Mouse (Mus musculus): ENCODE data around the gene Wnt16. TPM values are rescaled to one million over a fixed set of nuclear protein-coding genes. Genes with fewer than 3 reads are reported as not detected.

Wnt16 gene
- total and polyA plus RNA-seq, 3 experiments, result 10.9 to 71.1 (median 15.9) TPM

DNA sequence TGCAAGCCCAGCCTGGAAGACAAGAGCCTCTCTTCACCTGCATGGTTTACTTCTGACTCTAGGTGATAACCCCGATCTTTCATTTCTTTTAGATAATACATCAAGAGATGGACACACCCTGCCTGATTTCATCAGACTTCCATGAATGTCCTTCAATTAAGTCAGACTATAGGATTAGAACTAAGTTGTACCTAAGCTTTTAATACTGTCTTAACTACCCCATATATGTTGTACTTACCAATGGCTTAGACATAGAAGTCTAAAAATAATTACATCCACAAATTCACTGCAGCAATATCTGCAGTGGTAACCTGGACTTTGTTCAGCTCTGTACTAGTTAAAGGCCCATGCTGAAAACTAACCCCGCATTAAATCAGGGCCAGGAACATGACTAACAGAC, 44.5 kb downstream of the Wnt16 start:
- peak overlapping the region; percentile 8; the same call in 1 of the 2 replicates for H3K9ac ChIP-seq (ENCODE audit: insufficient read depth, low read depth)
- peak overlapping the region; percentile 21; the same call in 1 of the 2 replicates for H3K4me2 ChIP-seq (ENCODE audit: insufficient read depth, low read depth, poor library complexity, severe bottlenecking)
- in situ Hi-C loops (cut with MboI; ENCODE audit: low pct_ligation_motif_present, low pct_unique_long_range_greater_than_20kb, low sequenced_read_pairs) (no loop called here), dilution Hi-C loops (cut with MboI; ENCODE audit: extremely low pct_ligation_motif_present, extremely low pct_unique_long_range_greater_than_20kb, low sequenced_read_pairs) (no loop called here)
- DNase-seq (ENCODE audit: extremely low read depth), result no peak
- H3K27ac ChIP-seq (ENCODE audit: insufficient read depth, low read depth), result peak overlapping the region; percentile 84; the same call in 1 of the 2 replicates
- peaks cover 32 to 91% of the 10 kb centered on the region in 2 experiments for H3K4me1 ChIP-seq (ENCODE audit: control insufficient read depth in 1 of 2, insufficient read depth in 2 of 2)
- H3K27me3 ChIP-seq (replicated peaks), result no peaks in the 10 kb centered on the region
- no peak overlapping the region for H3K4me3 ChIP-seq (replicated peaks in 1 of 3; ENCODE audit: low read depth in 2 of 3, low read length in 2 of 3, poor library complexity in 1 of 3)
- peaks cover 25 to 59% of the 10 kb centered on the region in 2 experiments for H3K36me3 ChIP-seq (replicated peaks in 1 of 2; ENCODE audit: control insufficient read depth in 1 of 2, insufficient read depth in 1 of 2, low read length in 1 of 2)
- H3K9me3 ChIP-seq (replicated peaks; ENCODE audit: low read length), result no peaks in the 10 kb centered on the region
- TF ChIP-seq POLR2A (IDR thresholded peaks at IDR 0.05; ENCODE audit: low read depth, low read length), result no peak
- peak; percentile 69; the same call in 1 of the 2 replicates for TF ChIP-seq CHD1 (IDR thresholded peaks at IDR 0.05; ENCODE audit: low read depth, low read length)
- H3K79me2 ChIP-seq (replicated peaks; ENCODE audit: control insufficient read depth, extremely low read depth, insufficient read depth, poor library complexity, severe bottlenecking), result peaks cover 75% of the 10 kb centered on the region

DNA sequence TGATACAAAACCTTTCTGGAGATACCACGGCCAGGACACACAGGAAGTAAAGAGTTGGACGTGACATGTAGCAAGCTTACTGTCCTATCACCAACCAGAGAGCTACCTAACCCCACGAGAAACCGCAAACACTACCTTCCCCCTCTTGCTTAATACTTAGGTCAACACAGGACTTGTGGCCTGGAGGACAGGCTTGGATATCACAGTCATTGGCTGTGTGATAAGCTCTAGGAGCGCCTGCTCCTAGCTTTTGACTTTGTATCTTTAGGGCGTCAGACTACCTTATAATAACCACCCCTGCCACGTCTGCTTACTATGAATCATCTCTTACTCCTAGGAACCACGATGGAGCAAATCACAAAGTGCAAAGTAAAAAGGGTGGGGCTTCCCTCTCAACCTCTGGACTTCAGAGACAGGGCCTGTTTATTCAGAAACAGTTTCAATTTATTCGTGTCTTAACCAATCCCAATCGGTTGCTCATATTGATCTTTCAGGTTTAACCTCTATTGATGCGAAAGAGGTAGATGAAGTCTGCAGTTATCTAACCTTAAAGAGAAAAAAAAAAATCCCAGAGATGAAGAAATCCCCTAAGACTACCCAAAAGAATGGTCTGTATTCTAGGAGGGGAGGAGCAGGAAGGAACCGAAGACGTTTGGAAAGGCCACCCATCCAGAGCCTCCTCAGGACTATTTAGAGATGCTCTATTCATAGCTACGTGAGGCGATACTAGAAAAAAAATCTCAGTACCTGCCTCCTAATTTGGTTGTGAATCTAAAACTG, 51.9 kb downstream of the Wnt16 start:
- in situ Hi-C loops (cut with MboI; ENCODE audit: low pct_ligation_motif_present, low pct_unique_long_range_greater_than_20kb, low sequenced_read_pairs), result no loop called here
- DNase-seq (ENCODE audit: extremely low read depth), result no peak
- peaks cover 32 to 88% of the 10 kb centered on the region in 2 experiments for H3K4me1 ChIP-seq (ENCODE audit: control insufficient read depth in 1 of 2, insufficient read depth in 2 of 2)
- no peaks in the 10 kb centered on the region for H3K9me3 ChIP-seq (replicated peaks; ENCODE audit: low read length)
- peaks cover 77% of the 10 kb centered on the region for H3K79me2 ChIP-seq (replicated peaks; ENCODE audit: control insufficient read depth, extremely low read depth, insufficient read depth, poor library complexity, severe bottlenecking)
- H3K4me2 ChIP-seq (ENCODE audit: insufficient read depth, low read depth, poor library complexity, severe bottlenecking), result peak overlapping the region; percentile 79
- peaks cover 20 to 54% of the 10 kb centered on the region in 2 experiments for H3K36me3 ChIP-seq (replicated peaks in 1 of 2; ENCODE audit: control insufficient read depth in 1 of 2, insufficient read depth in 1 of 2, low read length in 1 of 2)
- no peaks in the 10 kb centered on the region for H3K27me3 ChIP-seq (replicated peaks)
- no peak overlapping the region; the same call in 1 of the 2 replicates for H3K9ac ChIP-seq (ENCODE audit: insufficient read depth, low read depth)
- no peak overlapping the region for H3K4me3 ChIP-seq (replicated peaks in 1 of 3; ENCODE audit: low read depth in 2 of 3, low read length in 2 of 3, poor library complexity in 1 of 3)
- H3K27ac ChIP-seq (ENCODE audit: insufficient read depth, low read depth), result peak overlapping the region; percentile 79
- dilution Hi-C loops (cut with MboI; ENCODE audit: extremely low pct_ligation_motif_present, extremely low pct_unique_long_range_greater_than_20kb, low sequenced_read_pairs), result no loop called here
- TF ChIP-seq MEF2A (IDR thresholded peaks at IDR 0.05; ENCODE audit: borderline replicate concordance, low read depth, low read length) (peak; percentile 56; the same call in 1 of the 2 replicates), CHD1 (IDR thresholded peaks at IDR 0.05; ENCODE audit: low read depth, low read length) (peak; percentile 81; the same call in 1 of the 2 replicates), ELF1 (IDR thresholded peaks at IDR 0.05; ENCODE audit: low read depth, low read length) (no peak), MAZ (IDR thresholded peaks at IDR 0.05; ENCODE audit: low read depth, low read length) (no peak), JUN (IDR thresholded peaks at IDR 0.05; ENCODE audit: insufficient read depth, low read depth, low read length) (no peak), CHD2 (IDR thresholded peaks at IDR 0.05; ENCODE audit: low read length) (no peak), ETS1 (conservative IDR thresholded peaks at IDR 0.05; ENCODE audit: low read depth, low read length) (no peak), CTCF (conservative IDR thresholded peaks at IDR 0.05 in 1 of 2, IDR thresholded peaks at IDR 0.05 in 1 of 2; ENCODE audit: low read depth in 2 of 2, low read length in 2 of 2) (no peak), HCFC1 (IDR thresholded peaks at IDR 0.05; ENCODE audit: low read depth, low read length) (no peak), TCF12 (IDR thresholded peaks at IDR 0.05; ENCODE audit: low read depth, low read length) (no peak), E2F4 (IDR thresholded peaks at IDR 0.05; ENCODE audit: insufficient replicate concordance, low read depth, low read length) (no peak), MYC (IDR thresholded peaks at IDR 0.05; ENCODE audit: low read depth, low read length) (no peak), POLR2A (IDR thresholded peaks at IDR 0.05; ENCODE audit: low read depth, low read length) (no peak; the same call in 1 of the 2 replicates), KAT2A (IDR thresholded peaks at IDR 0.05; ENCODE audit: insufficient replicate concordance, low read length) (no peak), IRF4 (IDR thresholded peaks at IDR 0.05; ENCODE audit: low read depth, low read length) (peak; percentile 60; the same call in 1 of the 2 replicates), ZKSCAN1 (IDR thresholded peaks at IDR 0.05; ENCODE audit: borderline replicate concordance, low read depth, low read length) (no peak), RCOR1 (conservative IDR thresholded peaks at IDR 0.05; ENCODE audit: low read depth, low read length) (0 out of 2 replicates have a peak, but pooled peaks have one; percentile 52), MAFK (IDR thresholded peaks at IDR 0.05; ENCODE audit: insufficient replicate concordance, low read length) (no peak), SMC3 (IDR thresholded peaks at IDR 0.05; ENCODE audit: low read depth, low read length) (no peak), RAD21 (IDR thresholded peaks at IDR 0.05; ENCODE audit: low read depth, low read length) (no peak), UBTF (IDR thresholded peaks at IDR 0.05; ENCODE audit: low read depth, low read length) (no peak), MAX (IDR thresholded peaks at IDR 0.05; ENCODE audit: low read length) (no peak), ZC3H11A (IDR thresholded peaks at IDR 0.05; ENCODE audit: low read depth, low read length) (no peak), POLR2AphosphoS2 (IDR thresholded peaks at IDR 0.05; ENCODE audit: low read depth, low read length) (no peak), JUND (conservative IDR thresholded peaks at IDR 0.05; ENCODE audit: low read depth, low read length) (no peak), MXI1 (IDR thresholded peaks at IDR 0.05; ENCODE audit: low read depth, low read length) (no peak), TBP (conservative IDR thresholded peaks at IDR 0.05; ENCODE audit: low read depth, low read length) (no peak), NRF1 (IDR thresholded peaks at IDR 0.05; ENCODE audit: low read depth, low read length) (no peak), USF1 (IDR thresholded peaks at IDR 0.05; ENCODE audit: low read depth, low read length) (no peak), EP300 (IDR thresholded peaks at IDR 0.05; ENCODE audit: low read length) (peak; percentile 51; the same call in 1 of the 2 replicates), NELFE (IDR thresholded peaks at IDR 0.05; ENCODE audit: low read depth, low read length) (no peak)
